Mouse (Mus musculus) embryonic facial prominence, embryonic 14.5 days (tissue): Measurements from ENCODE around the gene Elp5. TPM values are rescaled to one million over a fixed set of nuclear protein-coding genes. Genes with fewer than 3 reads are reported as not detected.

ENCODE experiments used
- ATAC-seq: fragments of 200-750 bp; cut with Nextera tagmentation; 2 replicates; pipeline ENCODE4 v1.8.0; 2017; ENCODE audit warnings: low read depth, moderate number of reproducible peaks, moderate TSS enrichment
- DNase-seq: peaks from one replicate; pipeline ENCODE4 v3.0.0-alpha.2; 2015; ENCODE audit warnings: low spot score
- H3K27ac ChIP-seq: fragments of 300-500 bp; sonication (generic); replicated peaks from 2 replicates; pipeline ENCODE4 v1.5.1; 2014; ENCODE audit warnings: low read depth, mild to moderate bottlenecking, low read length, moderate library complexity
- H3K27me3 ChIP-seq: fragments of 300-500 bp; sonication (generic); replicated peaks from 2 replicates; pipeline ENCODE4 v1.6.1; 2014; ENCODE audit warnings: low read length; ENCODE audit not compliant: control insufficient read depth, insufficient read depth
- H3K36me3 ChIP-seq: fragments of 300-500 bp; sonication (generic); 2 replicates; pipeline ENCODE4 v1.6.1; 2014; ENCODE audit warnings: low read length, mixed read lengths; ENCODE audit not compliant: control insufficient read depth, insufficient read depth
- H3K4me1 ChIP-seq: fragments of 300-500 bp; sonication (generic); 2 replicates; pipeline ENCODE4 v1.6.1; 2014; ENCODE audit warnings: antibody characterized with exemption, low read length; ENCODE audit not compliant: control insufficient read depth, insufficient read depth
- H3K4me2 ChIP-seq: fragments of 300-500 bp; sonication (generic); 2 replicates; pipeline ENCODE4 v1.6.1; 2014; ENCODE audit warnings: low read depth, mild to moderate bottlenecking, low read length, moderate library complexity, mixed read lengths
- H3K4me3 ChIP-seq: fragments of 300-500 bp; sonication (generic); 2 replicates; pipeline ENCODE4 v1.5.1; 2014; ENCODE audit warnings: low read depth, mild to moderate bottlenecking, low read length
- H3K9ac ChIP-seq: fragments of 300-500 bp; sonication (generic); 2 replicates; pipeline ENCODE4 v1.6.1; 2014; ENCODE audit warnings: low read depth, mild to moderate bottlenecking, low read length, moderate library complexity, mixed read lengths
- H3K9me3 ChIP-seq: fragments of 300-500 bp; sonication (generic); 2 replicates; pipeline ENCODE4 v1.6.1; 2016; ENCODE audit warnings: low read length; ENCODE audit not compliant: control insufficient read depth
- WGBS: fragments of 180-500 bp; shearing (Covaris S2); extraction: QIAGEN DNeasy Blood & Tissue Kit; methylation state at CpG from one replicate; pipeline ENCODE4 v1.1.7; 2014; 5-methylcytosine and 5-hydroxymethylcytosine counted together
- polyA plus RNA-seq: library from polyadenylated mRNA; unstranded; fragments of >200 nt; fragmentation: Nextera tagmentation; extraction: Ambion mirVana; gene quantifications from 2 replicates; pipeline ENCODE4 v1.2.1, GENCODE M21; 2014

Elp5 gene
- polyA plus RNA-seq, 1 experiment from 2014 or later, result 109 TPM

- H3K9ac ChIP-seq, result peak overlapping the region; percentile 98
- no peaks in the 10 kb centered on the region for H3K27me3 ChIP-seq
- DNase-seq, result no peak
- peaks cover 50% of the 10 kb centered on the region for H3K36me3 ChIP-seq
- peak overlapping the region; percentile 99 for H3K4me3 ChIP-seq
- ATAC-seq, result no peak
- peaks cover 17% of the 10 kb centered on the region for H3K4me1 ChIP-seq
- 2% methylated on average over 16 of the region's 16 CpGs for WGBS
- no peaks in the 10 kb centered on the region for H3K9me3 ChIP-seq
- H3K27ac ChIP-seq, result peak overlapping the region; percentile 99
- peak overlapping the region; percentile 60 for H3K4me2 ChIP-seq
These were observed 2.5 kb downstream of the Elp5 start for GRCm38 (mm10) chr11:69979827-69980195.

GRCm38 (mm10) chr11:69976271-69976670 lies 6.0 kb downstream of the Elp5 start:
- Histone ChIP-seq H3K36me3 (peaks cover 62% of the 10 kb centered on the region), H3K9ac (no peak overlapping the region), H3K9me3 (no peaks in the 10 kb centered on the region), H3K4me2 (no peak overlapping the region), H3K4me3 (no peak overlapping the region), H3K4me1 (peaks cover 4% of the 10 kb centered on the region; the same call in 1 of the 2 replicates), H3K27me3 (no peaks in the 10 kb centered on the region), H3K27ac (no peak overlapping the region)
- ATAC-seq (no peak), DNase-seq (no peak)
- 83% methylated on average over 4 of the region's 4 CpGs for WGBS

- Histone ChIP-seq H3K9ac (no peak overlapping the region), H3K4me1 (peaks cover 4% of the 10 kb centered on the region; the same call in 1 of the 2 replicates), H3K27me3 (no peaks in the 10 kb centered on the region), H3K36me3 (peaks cover 71% of the 10 kb centered on the region), H3K9me3 (no peaks in the 10 kb centered on the region), H3K27ac (no peak overlapping the region), H3K4me3 (no peak overlapping the region), H3K4me2 (no peak overlapping the region)
- 94% methylated on average over 2 of the region's 2 CpGs for WGBS
- DNase-seq, result no peak
- no peak for ATAC-seq
These were observed 7.4 kb downstream of the Elp5 start for GRCm38 (mm10) chr11:69974907-69975306.

GRCm38 (mm10) chr11:69970775-69971174 lies 11.5 kb downstream of the Elp5 start:
- Histone ChIP-seq H3K4me3 (no peak overlapping the region), H3K4me2 (no peak overlapping the region), H3K27me3 (peaks cover 21% of the 10 kb centered on the region), H3K27ac (no peak overlapping the region), H3K9me3 (no peaks in the 10 kb centered on the region), H3K4me1 (peaks cover 6% of the 10 kb centered on the region; the same call in 1 of the 2 replicates), H3K36me3 (peaks cover 63% of the 10 kb centered on the region), H3K9ac (no peak overlapping the region)
- WGBS, result 70% methylated on average over 3 of the region's 3 CpGs
- ATAC-seq (no peak), DNase-seq (no peak)

GRCm38 (mm10) chr11:69970222-69970621 lies 12.1 kb downstream of the Elp5 start:
- H3K4me3 ChIP-seq, result no peak overlapping the region
- peaks cover 26% of the 10 kb centered on the region for H3K27me3 ChIP-seq
- peaks cover 6% of the 10 kb centered on the region; the same call in 1 of the 2 replicates for H3K4me1 ChIP-seq
- WGBS, result 69% methylated on average over 6 of the region's 6 CpGs
- ATAC-seq, result no peak
- peaks cover 57% of the 10 kb centered on the region for H3K36me3 ChIP-seq
- no peak for DNase-seq
- no peak overlapping the region for H3K27ac ChIP-seq
- no peaks in the 10 kb centered on the region for H3K9me3 ChIP-seq
- H3K4me2 ChIP-seq, result no peak overlapping the region
- H3K9ac ChIP-seq, result 0 out of 2 replicates have a peak overlapping the region, but pooled peaks have one; percentile 6

GRCm38 (mm10) chr11:69968793-69969192 lies 13.5 kb downstream of the Elp5 start:
- peaks cover 41% of the 10 kb centered on the region for H3K27me3 ChIP-seq
- H3K27ac ChIP-seq, result no peak overlapping the region
- no peaks in the 10 kb centered on the region for H3K9me3 ChIP-seq
- 85% methylated on average over 4 of the region's 4 CpGs for WGBS
- DNase-seq (no peak), ATAC-seq (no peak)
- H3K4me2 ChIP-seq, result no peak overlapping the region
- H3K4me3 ChIP-seq, result no peak overlapping the region
- H3K4me1 ChIP-seq, result peaks cover 6% of the 10 kb centered on the region; the same call in 1 of the 2 replicates
- no peak overlapping the region for H3K9ac ChIP-seq
- peaks cover 44% of the 10 kb centered on the region for H3K36me3 ChIP-seq

GRCm38 (mm10) chr11:69966860-69967517 lies 15.3 kb downstream of the Elp5 start:
- H3K27ac ChIP-seq, result 0 out of 2 replicates have a peak overlapping the region, but pooled peaks have one; percentile 8

GRCm38 (mm10) chr11:69966006-69966859 lies 16.1 kb downstream of the Elp5 start:
- Histone ChIP-seq H3K27me3 (peaks cover 61% of the 10 kb centered on the region), H3K4me2 (peak overlapping the region; percentile 67), H3K4me3 (peak overlapping the region; percentile 45), H3K36me3 (peaks cover 32% of the 10 kb centered on the region), H3K9ac (peak overlapping the region; percentile 62), H3K9me3 (no peaks in the 10 kb centered on the region), H3K27ac (0 out of 2 replicates have a peak overlapping the region, but pooled peaks have one; percentile 8), H3K4me1 (peaks cover 6% of the 10 kb centered on the region; the same call in 1 of the 2 replicates)
- 2% methylated on average over 39 of the region's 59 CpGs for WGBS
- DNase-seq, result peak; percentile 67
- peak; percentile 27 for ATAC-seq

More at GRCm38 (mm10) chr11:69966860-69967517, 15.3 kb downstream of the Elp5 start:
- Histone ChIP-seq H3K4me2 (peak overlapping the region; percentile 67), H3K27me3 (peaks cover 59% of the 10 kb centered on the region), H3K9me3 (no peaks in the 10 kb centered on the region), H3K4me1 (peaks cover 6% of the 10 kb centered on the region; the same call in 1 of the 2 replicates), H3K9ac (peak overlapping the region; percentile 62), H3K36me3 (peaks cover 32% of the 10 kb centered on the region), H3K4me3 (peak overlapping the region; percentile 45)
- no peak for DNase-seq
- no peak for ATAC-seq
- WGBS, result 49% methylated on average over 13 of the region's 17 CpGs
